Mouse (Mus musculus) fibroblast of lung, adult 2 months (primary cell): ENCODE measurements at regions not wholly inside any gene's neighbourhood (a gene's known extent, or its start where the extent isn't known, plus 50 kb on each side); places are given as distances from the start of the nearest gene placed in this dataset.

Experiments
- DNase-seq: peaks from one replicate; pipeline ENCODE4 v3.0.0-alpha.2; 2011; ENCODE audit warnings: low read depth

- DNase-seq: no peak
These were observed 97.0 kb upstream of the Fshr start for GRCm38 (mm10) chr17:89297277-89298002.

- no peak for DNase-seq
These were observed 80.8 kb upstream of the Fshr start for GRCm38 (mm10) chr17:89281321-89281720.

GRCm38 (mm10) chr17:89272141-89272540, 71.7 kb upstream of the Fshr start:
- DNase-seq: no peak

- DNase-seq: no peak
These were observed 55.2 kb upstream of the Fshr start for GRCm38 (mm10) chr17:89255687-89256086.

GRCm38 (mm10) chr17:89250811-89251210, 50.3 kb upstream of the Fshr start:
- no peak for DNase-seq
